Mouse (Mus musculus) urinary bladder, postnatal 25 days (tissue): ENCODE data around the gene Endog.
"Not testable (repeated sequence)": the region's sequence is repeated elsewhere in the genome, so short reads cannot be mapped to it uniquely, and the experiment has no call there.

Source experiments
- DNase-seq: peaks from one replicate; pipeline ENCODE4 v3.0.0; 2022; ENCODE audit warnings: low spot score

Endog gene

DNA sequence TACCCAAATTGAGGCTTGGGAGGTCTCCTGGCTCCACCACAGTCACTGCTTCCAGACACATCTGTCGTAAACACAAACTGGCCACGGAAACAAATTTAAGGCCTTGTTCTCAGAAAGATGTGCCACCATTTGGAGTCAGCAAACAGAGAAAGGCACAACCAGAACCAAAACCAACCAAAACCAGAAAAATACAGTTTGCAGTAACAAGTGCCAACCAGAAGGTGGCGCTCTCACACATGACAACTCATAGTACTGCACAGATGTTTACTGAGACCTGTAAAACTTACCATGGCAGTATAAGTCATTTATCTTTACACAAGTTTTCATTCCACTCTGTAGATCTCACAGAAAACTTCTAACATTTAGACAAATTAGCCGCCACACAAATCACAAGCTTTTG is 4.6 kb upstream of the Endog start:
- DNase-seq: no peak

DNA sequence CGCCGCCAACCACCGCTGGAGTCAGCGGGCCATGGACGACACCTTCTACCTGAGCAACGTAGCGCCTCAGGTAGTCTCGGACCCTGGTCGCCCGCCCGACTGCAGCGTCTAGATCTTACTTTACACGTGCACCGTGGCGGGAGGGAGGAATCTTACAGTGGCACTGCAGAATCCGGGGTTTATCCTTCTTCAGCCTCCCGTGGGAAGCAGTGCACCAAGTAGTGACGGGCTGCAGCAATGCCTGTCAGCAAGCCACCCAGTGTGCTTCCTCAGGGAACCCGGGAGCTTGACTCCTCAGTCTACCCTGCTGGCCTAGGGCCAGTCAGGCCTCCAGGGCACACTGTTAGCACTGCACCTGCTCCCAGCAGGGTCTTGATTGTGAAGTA is 697 bp downstream of the Endog start:
- no peak for DNase-seq

DNA sequence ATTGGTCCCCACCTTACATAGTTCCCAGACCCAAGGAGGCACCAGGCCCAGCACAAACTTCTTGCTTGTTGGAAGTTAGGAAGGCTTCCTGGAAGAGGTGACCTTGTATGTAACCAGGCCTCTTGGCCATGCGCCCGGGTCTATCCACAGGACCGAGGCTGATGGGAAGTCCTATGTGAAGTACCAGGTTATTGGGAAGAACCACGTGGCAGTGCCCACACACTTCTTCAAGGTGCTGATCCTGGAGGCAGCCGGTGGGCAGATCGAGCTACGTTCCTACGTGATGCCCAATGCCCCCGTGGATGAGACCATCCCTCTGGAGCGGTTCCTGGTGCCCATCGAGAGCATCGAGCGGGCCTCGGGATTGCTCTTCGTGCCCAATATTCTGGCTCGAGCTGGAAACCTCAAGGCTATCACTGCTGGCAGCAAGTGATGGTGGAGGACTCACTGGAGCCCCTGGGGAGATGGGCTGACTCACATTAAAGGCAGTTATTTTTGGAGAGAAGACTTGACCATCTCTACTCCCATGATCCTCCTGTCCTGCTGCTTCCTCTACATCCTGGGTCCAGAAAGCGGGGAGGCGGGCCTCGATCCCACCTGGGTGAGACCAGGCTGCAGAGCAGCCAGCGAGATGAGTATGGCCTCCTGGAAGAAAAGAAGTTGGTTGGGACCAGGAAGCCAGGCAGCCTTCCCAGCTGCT is 2.4 kb downstream of the Endog start:
- no peak for DNase-seq

DNA sequence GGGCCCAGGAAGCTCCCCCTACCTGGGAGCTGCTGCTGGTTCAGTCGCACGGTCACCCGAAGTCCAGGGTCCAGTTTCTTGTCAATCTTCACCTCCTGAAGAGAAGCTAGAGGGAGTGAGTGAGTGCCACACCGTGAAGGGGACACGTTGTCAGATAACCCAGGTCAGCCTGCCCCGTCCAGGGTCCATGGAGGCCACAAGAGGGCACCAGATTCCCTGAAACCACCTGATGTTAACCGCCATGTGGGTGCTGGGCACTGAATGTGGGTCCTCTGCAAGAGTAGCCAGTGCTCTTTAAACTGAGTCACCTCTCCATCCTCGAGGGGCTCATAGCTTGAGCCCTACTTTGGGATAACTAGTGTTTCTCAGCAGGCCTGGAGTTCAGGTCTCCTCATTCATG is 4.6 kb downstream of the Endog start:
- no peak for DNase-seq

DNA sequence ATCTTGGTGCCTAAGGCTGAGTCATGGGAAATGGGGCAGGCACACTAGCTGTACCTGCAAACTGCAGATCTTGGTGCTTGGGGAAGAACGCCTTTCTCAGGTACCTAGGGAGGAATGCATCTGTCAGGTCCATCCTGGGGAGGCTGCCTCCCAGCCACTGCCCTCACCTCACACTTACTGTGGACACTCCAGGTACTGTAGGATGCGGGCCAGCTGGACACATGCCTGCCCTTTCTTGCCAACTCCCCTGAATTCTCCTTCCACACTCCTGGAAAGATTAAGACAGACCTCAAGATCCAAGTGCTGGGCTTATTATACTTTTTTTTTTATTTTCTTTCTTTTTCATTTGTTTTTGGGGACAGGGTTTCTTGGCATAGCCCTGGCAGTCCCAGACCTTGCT is 5.3 kb downstream of the Endog start:
- no peak for DNase-seq

DNA sequence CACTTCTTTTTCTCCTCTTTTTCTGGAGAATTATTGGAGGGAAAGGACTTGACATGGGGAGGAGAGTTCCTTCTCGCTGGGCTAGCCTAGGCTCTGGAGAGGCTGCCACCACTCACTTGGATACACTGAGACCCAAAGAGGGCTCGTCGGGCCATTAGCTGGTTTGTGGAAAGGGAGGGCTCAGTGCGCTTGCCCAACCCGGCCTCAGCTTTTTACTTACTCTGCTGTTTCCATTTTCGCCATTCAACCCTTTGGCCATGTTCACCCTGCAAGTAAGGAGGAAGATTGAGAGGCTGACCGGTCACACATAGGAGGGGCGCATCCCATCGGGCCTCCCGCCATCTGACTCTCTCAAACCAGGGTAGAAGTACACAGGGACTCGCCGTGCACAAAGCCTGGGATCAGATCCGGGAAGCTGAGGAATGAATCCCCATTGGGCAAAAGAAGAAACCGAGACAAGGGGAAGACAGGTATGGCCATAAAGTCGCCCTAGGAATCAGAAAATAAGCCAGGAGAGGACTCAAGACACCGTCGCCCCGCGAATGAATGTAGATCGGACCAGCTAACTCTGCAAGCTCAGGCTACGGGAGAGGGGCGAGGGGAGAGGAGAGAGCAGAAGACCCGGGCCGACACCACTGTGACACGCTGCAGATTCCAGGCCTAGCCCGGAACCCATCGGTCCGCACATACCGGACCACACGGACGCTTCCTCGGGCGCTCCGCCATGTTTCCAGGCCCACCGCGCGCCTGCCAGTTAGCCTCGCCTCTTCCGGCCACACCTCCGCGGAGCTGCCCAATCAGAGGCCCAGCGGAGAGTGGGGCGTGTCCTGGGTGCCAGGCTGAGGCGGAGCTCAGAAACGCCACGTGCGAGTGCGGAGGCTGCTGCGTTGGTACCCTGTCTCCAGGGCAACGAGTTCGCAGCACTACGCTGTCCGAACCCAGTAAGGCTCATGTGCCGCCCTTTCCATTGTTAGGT is 6.7 kb downstream of the Endog start, which contains the start of gene Spout1:
Spout1 (minus strand) TSS at position 760 of the 976 bp plus-strand sequence.
- DNase-seq: peak; percentile 93

DNA sequence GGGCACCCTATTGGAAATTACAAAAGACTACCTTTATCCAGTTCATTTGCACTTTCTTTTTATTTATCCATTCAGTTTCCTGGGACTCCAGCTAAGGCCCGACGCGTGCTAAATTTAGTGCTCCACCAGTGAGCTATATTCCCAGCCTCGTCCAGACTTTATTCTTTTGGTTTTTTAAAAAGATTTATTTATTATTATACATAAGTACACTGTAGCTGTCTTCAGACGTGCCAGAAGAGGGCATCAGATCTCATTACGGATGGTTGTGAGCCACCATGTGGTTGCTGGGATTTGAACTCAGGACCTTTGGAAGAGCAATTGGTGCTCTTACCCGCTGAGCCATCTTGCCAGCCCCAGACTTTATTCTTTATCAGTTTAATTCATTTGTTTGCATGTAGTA is 7.4 kb downstream of the Endog start:
- not testable (repeated sequence) for DNase-seq

DNA sequence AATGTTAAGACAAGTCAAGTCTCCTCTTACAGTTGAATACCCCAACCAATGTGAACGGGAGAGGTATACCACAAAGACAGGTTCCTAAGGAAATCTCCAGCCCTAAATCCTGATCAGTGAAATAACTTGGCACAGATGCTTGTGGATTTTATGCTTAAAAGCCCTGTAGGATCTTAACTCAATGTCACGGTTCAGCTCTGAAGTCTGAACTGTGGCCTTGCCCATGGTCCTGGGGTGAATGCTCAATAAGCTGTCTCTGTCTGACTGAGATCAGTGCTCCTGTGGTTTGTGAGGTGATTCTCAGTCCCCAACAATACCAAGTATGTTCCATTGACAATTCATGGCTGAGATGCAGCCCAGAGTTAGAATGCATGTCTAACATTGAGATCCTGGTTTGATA is 11.1 kb downstream of the Endog start:
- no peak for DNase-seq

DNA sequence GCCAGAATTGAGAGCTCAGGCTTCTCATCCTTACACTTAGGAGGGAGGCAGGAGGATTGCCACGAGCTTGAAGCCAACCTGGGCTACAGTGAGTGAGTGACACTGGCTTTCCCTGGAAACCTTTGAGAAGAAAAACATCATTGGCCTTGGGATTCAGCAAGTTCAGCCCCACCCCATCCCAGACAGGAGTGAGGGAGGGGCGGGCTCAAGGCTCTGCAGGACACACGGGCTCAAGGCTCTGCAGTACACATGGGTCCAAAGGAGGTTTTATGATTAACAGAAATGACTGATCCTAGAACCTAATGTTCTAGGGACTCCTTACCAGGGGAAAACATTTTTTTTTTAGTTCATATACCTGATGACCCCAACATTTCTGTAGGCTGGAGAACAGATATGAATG is 12.4 kb downstream of the Endog start:
- DNase-seq: no peak

DNA sequence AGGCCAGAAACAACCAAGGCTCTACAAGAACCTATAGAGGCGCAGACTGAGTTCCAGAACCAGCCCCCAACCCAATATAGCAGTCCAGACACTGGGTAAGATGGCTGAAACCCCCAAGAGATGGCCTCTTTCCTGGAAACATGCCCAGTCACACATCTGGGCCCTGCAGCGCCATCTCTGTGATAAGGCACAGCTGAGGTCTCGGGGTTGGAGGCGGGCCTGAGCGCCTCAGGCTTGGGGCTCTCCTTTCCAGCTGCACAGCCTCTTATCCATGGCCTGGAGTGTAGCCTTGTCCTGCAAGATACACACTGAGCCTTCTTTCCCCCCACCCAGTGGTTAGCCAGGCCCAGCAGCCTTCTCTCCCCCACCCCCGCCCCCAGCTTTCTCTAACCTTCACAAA is 14.0 kb downstream of the Endog start:
- DNase-seq: no peak

DNA sequence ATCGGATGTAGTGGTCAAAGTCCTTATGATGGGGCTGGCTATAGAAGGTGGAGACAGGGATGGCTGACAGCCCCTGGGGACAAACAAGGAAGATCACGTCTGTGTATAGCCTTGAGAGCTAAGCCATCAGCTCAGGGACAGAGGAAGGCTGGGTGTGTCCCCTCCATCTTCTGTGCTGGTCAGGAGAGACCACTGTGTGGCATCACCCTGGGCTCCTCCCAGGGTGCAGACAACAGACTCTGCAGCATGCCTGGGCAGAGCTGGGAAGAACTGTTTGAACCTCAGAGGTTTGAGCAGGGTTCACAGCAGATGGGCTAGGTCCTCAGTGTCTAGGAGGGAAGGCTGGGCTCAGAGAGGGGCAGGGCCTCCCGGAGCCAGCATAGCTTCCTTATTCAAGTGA is 14.4 kb downstream of the Endog start:
- DNase-seq: no peak

DNA sequence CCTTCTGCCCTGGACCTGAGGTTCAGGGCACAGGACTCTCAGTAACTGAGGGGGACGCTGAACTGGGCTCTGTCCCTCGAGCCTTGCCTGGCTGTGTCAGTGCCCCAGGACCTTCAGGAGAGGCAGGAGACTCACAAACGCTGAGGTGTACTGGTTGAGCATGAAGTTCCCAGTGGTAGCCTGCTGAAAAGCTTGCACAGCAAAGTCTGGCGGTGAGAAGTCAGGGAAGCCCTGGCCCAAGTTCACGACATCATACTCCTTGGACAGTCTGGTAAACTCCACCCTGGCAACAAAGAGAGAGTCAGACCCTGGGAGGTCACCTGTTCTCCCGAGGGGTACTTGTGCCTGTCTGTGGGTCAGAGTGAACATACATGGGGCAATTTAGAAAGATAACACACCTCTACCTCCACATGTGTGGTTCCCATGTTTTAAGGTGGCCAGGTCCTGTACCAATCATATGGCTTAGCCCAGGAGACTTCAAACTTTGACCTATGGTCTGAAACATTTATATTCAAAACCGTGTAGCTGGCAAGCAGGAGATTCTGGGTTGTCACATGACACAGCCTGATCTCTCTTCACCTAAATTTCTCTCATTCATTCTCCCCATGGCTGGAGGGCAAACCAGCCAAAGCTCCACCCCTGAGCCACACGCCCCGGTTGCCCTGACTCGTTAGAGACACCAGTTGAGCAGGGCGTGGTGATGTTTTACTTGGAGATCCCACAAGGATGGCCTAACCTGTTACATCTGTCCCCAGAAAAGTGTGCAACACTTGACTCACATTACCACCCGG is 20.7 kb downstream of the Endog start:
- no peak for DNase-seq

DNA sequence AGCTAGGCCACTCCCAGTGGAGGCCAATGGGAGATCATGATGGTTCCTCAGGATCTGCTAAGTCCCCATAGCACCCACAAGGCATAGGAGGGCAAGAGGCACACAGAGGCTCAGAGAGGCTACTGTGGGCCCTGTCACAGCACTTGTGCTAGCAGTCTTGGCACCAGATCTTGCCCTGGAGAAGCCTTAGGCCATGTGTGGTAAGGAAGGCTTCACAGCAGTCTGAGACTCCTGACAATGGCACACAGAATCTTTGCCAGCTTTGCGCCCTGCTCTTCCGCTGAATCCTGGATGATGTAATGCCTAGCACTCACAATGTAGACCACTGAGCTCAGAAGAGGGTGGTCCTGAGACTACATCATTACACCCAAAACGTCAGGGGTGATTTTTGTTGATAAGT is 23.4 kb downstream of the Endog start:
- no peak for DNase-seq

DNA sequence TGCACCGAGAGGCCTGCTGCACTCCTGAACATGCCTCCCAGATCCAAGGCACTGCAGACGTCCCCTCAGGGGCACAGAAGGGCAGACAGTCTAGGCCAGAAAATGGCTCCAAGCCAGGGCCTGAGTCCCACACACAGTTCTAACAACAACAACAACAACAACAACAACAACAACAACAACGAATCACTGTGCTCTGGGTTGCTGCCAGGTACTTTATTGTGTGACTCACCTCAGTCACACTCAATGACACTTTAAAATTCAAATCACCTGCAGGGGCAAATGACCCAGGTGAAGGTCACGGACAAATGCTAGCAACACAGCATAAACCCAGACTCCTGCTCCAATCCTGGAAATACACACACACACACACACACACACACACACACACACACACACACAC is 26.7 kb downstream of the Endog start:
- DNase-seq: no peak

DNA sequence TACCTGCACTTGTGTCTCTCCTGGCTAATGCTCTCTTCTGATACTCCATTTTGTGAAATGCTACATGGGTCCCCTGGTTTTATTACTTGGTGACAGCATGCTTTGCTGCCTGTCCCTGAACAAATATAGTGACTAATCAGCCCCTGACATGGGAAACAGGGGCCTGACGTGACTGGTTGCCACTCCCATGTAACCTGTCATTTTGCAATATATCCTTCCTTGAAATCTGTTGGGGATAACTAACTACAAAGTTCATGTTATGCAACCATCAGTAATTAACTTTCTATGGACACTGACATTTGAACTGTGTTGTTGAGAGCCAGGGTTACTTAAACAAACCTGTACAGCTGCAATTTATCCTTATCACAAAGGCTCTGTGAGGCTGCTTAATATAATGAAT is 28.7 kb downstream of the Endog start:
- DNase-seq: no peak

DNA sequence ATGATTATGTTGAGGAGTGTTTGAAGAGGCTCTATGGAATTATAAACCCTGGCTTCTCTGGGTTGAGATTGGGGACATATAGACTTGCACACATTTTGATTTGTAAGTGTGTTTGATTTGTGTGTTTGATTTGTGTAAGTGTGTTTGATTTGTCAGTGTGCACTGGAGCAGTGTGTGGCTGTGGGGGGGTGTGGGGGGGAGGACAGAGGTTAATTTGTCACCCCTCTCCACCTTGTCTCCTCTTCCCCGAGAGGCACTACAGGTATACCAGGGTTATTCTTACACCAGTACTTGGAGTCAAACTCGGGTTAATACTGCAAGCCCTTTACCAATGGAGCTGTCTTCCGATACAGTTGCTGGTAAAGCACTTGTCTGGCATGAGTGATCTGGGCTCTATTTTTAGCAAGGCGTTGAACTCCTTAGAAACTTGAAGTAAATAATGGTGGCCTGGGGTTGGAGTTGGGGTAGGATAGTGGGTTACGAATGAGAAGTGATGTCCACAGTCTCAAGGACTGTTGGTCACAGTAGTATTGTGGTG is 29.2 kb downstream of the Endog start:
- DNase-seq: no peak

DNA sequence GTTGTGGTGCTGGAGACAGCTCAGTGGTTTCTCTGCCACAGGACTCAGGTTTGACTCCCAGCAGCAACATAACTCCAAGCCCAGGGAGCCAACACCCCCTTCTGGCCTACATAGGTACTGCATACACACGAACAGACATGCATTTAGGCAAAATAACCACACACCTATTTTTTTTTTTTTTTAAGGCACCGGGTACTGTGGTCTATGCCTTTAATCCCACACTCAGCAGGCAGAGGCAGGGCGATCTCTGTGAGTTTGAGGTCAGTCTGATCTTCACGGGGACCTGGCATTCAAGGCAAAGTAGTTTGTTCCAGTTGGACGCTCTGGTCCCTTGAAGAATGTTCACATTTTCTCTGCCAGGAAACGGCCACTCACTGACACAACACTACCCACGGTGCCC is 32.1 kb downstream of the Endog start:
- DNase-seq: no peak

DNA sequence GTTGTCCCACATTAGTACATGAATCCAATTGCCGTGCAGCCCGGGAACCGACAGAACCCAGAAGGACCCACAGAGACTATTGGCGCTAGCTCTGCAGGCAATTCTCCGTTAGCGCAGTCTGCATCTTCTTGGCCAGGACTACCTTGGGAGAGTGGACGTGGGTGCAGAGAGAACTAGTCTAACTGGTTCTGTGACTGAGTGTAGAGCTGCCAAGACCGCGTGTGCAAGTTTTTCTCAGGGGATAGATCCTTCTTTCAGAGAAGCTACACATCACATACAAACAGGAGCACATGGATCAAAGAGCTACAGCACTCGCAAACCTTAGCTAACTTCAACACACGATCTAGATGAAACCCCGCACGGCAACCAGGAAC is 33.9 kb downstream of the Endog start:
- DNase-seq: no peak

DNA sequence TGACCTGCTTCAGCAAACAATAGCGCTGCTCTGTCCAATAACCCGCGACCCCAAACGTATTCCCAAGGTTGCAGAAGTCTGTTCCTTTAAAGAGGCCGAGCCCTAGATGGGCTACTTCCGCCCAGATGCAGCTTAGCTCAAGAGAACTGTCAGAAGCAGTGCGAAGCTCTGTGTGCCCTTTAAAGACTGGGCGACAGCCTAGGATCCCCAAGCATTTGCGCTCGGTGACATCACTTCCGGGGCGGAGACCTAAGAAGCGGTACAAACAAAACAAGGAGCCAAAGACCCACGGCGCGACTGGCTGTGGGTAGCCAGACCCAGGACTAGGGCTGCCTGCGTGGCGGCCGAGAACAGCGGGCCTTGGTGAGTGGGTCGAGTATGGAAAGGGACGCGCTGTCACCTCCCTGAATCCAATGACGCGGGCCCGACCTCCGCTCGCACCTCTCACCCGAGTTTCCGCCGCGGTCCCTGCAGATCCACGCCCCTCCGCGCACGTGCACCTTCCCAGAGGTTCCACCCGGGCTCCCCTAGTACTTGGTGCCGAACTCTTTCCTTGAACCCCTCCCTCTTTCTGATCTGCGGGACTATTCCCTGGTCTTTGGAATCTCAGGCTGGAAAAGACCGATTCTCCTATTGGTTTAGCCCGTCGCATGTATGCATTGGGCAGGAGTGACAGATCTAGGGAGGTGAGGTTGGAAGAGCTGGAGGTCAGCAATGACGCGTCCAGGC is 34.5 kb downstream of the Endog start, which contains the start of gene Kyat1:
Kyat1 (minus strand) TSS at position 219 of the 729 bp plus-strand sequence.
- DNase-seq: peak; percentile 89

DNA sequence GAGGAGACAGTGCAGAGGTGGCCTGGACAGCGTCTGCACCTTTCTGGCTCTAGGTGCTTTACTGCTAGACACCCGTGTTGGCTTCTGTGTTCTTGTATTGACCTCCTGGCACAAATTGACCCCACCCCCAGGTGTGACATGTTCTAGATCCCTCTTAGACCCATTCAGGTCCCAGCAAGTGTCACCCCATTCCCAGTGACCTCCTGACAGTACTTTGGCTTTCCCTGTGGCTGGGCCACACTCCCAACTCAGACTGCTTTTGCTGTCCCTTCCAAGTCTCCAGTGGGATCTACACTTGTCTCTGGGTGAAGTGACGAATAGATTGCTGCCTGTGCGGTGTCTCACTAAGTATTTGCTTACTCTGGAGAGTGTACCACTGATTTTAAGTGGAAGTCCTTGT is 36.1 kb downstream of the Endog start:
- no peak for DNase-seq

DNA sequence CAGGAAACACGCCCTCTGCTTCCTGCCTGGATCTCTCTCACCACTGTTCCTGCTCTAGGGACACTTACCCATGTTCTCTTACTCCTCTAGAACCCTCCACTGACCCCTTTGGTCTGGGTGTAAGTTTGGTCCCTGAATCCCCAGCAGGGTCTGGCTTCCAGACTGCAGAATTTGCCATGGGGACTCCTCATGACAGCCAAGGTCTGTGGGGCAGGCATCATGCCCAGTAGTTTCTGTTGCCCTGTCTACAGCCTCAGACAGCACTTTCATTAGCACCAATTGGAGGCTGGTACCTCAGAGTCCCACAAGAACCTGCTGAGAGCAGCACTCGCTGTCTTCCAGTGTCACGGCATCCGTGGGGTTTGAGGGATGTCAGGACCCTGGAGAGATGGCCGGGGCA is 36.6 kb downstream of the Endog start:
- no peak for DNase-seq
